Mouse (Mus musculus): ENCODE results near the gene Pth.
A peak's percentile ranks its signal among the peaks of the same experiment; 100 is the strongest.

DNA sequence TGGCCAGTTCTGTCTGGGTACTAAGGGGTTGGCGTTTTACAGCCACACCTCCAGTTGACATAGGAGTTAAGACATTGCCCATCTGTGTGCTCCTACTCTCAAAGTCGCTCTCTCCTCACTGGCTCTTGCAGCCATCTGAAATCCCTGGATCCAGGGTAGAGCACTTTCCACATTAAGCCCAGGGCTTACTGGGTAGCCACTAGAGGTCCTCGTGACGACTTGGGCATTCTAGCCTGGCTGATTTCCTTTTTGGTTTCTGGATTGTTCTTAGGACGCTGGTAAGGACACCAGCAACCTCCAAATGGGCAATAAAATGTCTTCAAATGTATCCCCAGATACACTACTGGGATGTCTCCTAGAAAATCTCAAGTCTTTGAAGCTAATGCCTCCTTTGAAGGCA is 20.3 kb upstream of the Pth start:
- TF ChIP-seq CTCF (IDR thresholded peaks at IDR 0.05; ENCODE audit: low read depth) (peak; percentile 60), EP300 (optimal IDR thresholded peaks at IDR 0.05) (no peak)

Data from stomach, postnatal 0 days (tissue).